Mouse (Mus musculus): ENCODE results near the gene Npcd. TPM values are rescaled to one million over a fixed set of nuclear protein-coding genes. Genes with fewer than 3 reads are reported as not detected.

The Npcd gene
- polyA plus RNA-seq, 2 experiments: 0.99 to 1.7 TPM

DNA sequence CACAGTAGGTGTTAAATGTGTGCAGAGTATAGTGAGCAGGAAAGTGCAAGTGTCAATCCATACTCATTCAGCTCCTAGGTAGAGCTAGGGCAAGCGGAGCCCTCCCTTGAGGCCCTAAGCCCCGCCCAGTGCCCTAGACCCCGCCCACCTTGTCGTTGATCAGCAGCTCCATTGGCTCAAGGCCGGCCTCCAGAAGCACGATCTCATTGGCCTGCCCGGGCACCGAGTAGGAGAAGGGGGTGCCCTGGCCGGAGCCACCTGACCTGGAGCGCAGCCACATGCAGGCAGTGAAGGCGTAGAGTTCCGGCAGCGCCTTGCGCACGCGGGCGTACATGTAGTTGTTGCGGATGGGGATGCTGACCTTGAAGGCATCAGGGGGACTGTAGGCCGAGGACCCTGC is 41.6 kb downstream of the Npcd start:
- Histone ChIP-seq H3K27ac (replicated peaks; ENCODE audit: low read depth, low read length) (no peak overlapping the region), H3K4me2 (replicated peaks; ENCODE audit: low read depth, low read length, severe bottlenecking) (no peak overlapping the region), H3K4me3 (replicated peaks; ENCODE audit: low read length) (no peak overlapping the region), H3K36me3 (ENCODE audit: control insufficient read depth, insufficient read depth, low read length) (no peaks in the 10 kb centered on the region), H3K9ac (ENCODE audit: low read depth, low read length, severe bottlenecking) (no peak overlapping the region), H3K9me3 (ENCODE audit: control insufficient read depth, low read length) (no peaks in the 10 kb centered on the region), H3K27me3 (ENCODE audit: control insufficient read depth, insufficient read depth, low read length) (no peaks in the 10 kb centered on the region), H3K4me1 (ENCODE audit: control insufficient read depth, insufficient read depth, low read length) (no peaks in the 10 kb centered on the region)
- DNase-seq (ENCODE audit: low spot score) (no peak), ATAC-seq (ENCODE audit: low FRiP score, low read depth) (no peak)
- WGBS: 18% methylated on average over 19 of the region's 19 CpGs
- TF ChIP-seq POLR2A (IDR thresholded peaks at IDR 0.05; ENCODE audit: borderline replicate concordance, extremely low read depth, insufficient read depth, insufficient read length): no peak

GRCm38 (mm10) chr15:79791502-79791901 is 42.5 kb downstream of the Npcd start:
- WGBS: 2% methylated on average over 12 of the region's 12 CpGs
- no peaks in the 10 kb centered on the region for H3K4me1 ChIP-seq (ENCODE audit: control insufficient read depth, insufficient read depth, low read length)
- ATAC-seq (ENCODE audit: low FRiP score, low read depth) (no peak), DNase-seq (ENCODE audit: low spot score) (peak; percentile 83)
- no peak overlapping the region for H3K27ac ChIP-seq (replicated peaks; ENCODE audit: low read depth, low read length)
- no peak overlapping the region for H3K4me3 ChIP-seq (replicated peaks; ENCODE audit: low read length)
- H3K9me3 ChIP-seq (ENCODE audit: control insufficient read depth, low read length): no peaks in the 10 kb centered on the region
- H3K36me3 ChIP-seq (ENCODE audit: control insufficient read depth, insufficient read depth, low read length): no peaks in the 10 kb centered on the region
- H3K9ac ChIP-seq (ENCODE audit: low read depth, low read length, severe bottlenecking): no peak overlapping the region
- no peaks in the 10 kb centered on the region for H3K27me3 ChIP-seq (ENCODE audit: control insufficient read depth, insufficient read depth, low read length)
- no peak for TF ChIP-seq POLR2A (IDR thresholded peaks at IDR 0.05; ENCODE audit: borderline replicate concordance, extremely low read depth, insufficient read depth, insufficient read length)
- H3K4me2 ChIP-seq (replicated peaks; ENCODE audit: low read depth, low read length, severe bottlenecking): no peak overlapping the region

DNA sequence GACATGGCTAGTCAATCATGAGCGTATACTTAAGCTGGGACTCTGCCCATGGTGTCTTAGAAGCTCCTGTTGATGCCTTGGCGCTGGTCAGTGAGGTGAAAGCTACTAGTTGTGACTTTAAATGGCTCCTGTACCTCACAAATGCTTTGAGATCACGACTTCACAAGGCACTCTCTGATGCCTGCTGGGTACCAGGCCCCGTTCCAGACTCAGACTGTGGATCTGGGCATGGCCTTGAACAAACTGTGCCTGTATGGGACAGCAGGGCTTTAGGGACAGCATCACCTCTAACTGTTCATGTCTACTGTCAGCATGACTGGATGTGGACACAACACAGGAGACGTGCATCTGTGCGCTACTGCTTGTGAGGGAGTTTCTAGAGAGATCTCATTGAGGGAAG is 43.1 kb downstream of the Npcd start:
- DNase-seq (ENCODE audit: low spot score) (no peak), ATAC-seq (ENCODE audit: low FRiP score, low read depth) (no peak)
- Histone ChIP-seq H3K4me1 (ENCODE audit: control insufficient read depth, insufficient read depth, low read length) (no peaks in the 10 kb centered on the region), H3K4me3 (replicated peaks; ENCODE audit: low read length) (no peak overlapping the region), H3K27ac (replicated peaks; ENCODE audit: low read depth, low read length) (no peak overlapping the region), H3K9me3 (ENCODE audit: control insufficient read depth, low read length) (no peaks in the 10 kb centered on the region), H3K36me3 (ENCODE audit: control insufficient read depth, insufficient read depth, low read length) (no peaks in the 10 kb centered on the region), H3K4me2 (replicated peaks; ENCODE audit: low read depth, low read length, severe bottlenecking) (no peak overlapping the region), H3K27me3 (ENCODE audit: control insufficient read depth, insufficient read depth, low read length) (no peaks in the 10 kb centered on the region), H3K9ac (ENCODE audit: low read depth, low read length, severe bottlenecking) (no peak overlapping the region)
- WGBS: 80% methylated on average over 6 of the region's 6 CpGs
- no peak for TF ChIP-seq POLR2A (IDR thresholded peaks at IDR 0.05; ENCODE audit: borderline replicate concordance, extremely low read depth, insufficient read depth, insufficient read length)

DNA sequence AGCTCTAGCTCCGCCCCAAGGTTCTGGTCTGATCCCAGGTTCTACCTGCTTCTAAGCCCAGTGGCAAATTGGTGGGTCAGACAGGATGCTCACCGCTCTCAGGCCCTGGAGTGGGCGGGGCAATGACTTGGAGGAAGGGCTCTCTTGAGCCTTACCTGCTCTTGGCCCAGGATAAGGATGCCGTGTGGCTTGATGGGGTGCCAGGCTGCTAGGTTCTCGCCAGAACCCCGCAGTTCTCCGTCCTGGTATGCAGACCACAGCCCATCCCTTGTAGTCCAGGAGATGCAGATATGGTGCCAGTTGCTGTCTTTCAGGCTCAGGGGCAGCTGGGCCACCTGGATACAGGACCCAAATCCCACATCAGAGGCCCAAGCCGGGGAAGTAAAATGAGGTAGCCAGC is 43.9 kb downstream of the Npcd start:
- H3K27me3 ChIP-seq (ENCODE audit: control insufficient read depth, insufficient read depth, low read length): no peaks in the 10 kb centered on the region
- WGBS: 50% methylated on average over 8 of the region's 8 CpGs

GRCm38 (mm10) chr15:79787815-79788214 is 46.2 kb downstream of the Npcd start:
- DNase-seq (ENCODE audit: low spot score) (no peak), ATAC-seq (ENCODE audit: low FRiP score, low read depth) (no peak)
- Histone ChIP-seq H3K9ac (ENCODE audit: low read depth, low read length, severe bottlenecking) (no peak overlapping the region), H3K27ac (replicated peaks; ENCODE audit: low read depth, low read length) (no peak overlapping the region), H3K4me2 (replicated peaks; ENCODE audit: low read depth, low read length, severe bottlenecking) (no peak overlapping the region), H3K36me3 (ENCODE audit: control insufficient read depth, insufficient read depth, low read length) (no peaks in the 10 kb centered on the region), H3K4me3 (replicated peaks; ENCODE audit: low read length) (no peak overlapping the region), H3K9me3 (ENCODE audit: control insufficient read depth, low read length) (no peaks in the 10 kb centered on the region), H3K4me1 (ENCODE audit: control insufficient read depth, insufficient read depth, low read length) (no peaks in the 10 kb centered on the region), H3K27me3 (ENCODE audit: control insufficient read depth, insufficient read depth, low read length) (no peaks in the 10 kb centered on the region)
- WGBS: 67% methylated on average over 8 of the region's 8 CpGs
- TF ChIP-seq POLR2A (IDR thresholded peaks at IDR 0.05; ENCODE audit: borderline replicate concordance, extremely low read depth, insufficient read depth, insufficient read length): no peak

More for the DNA sequence above, 43.9 kb downstream of the Npcd start:
- no peak for ATAC-seq (ENCODE audit: low FRiP score, low read depth)
- H3K27ac ChIP-seq (replicated peaks; ENCODE audit: low read depth, low read length): no peak overlapping the region
- H3K9me3 ChIP-seq (ENCODE audit: control insufficient read depth, low read length): no peaks in the 10 kb centered on the region
- DNase-seq (ENCODE audit: low spot score): no peak
- no peak overlapping the region for H3K4me3 ChIP-seq (replicated peaks; ENCODE audit: low read length)
- no peaks in the 10 kb centered on the region for H3K36me3 ChIP-seq (ENCODE audit: control insufficient read depth, insufficient read depth, low read length)
- no peak for TF ChIP-seq POLR2A (IDR thresholded peaks at IDR 0.05; ENCODE audit: borderline replicate concordance, extremely low read depth, insufficient read depth, insufficient read length)
- H3K4me2 ChIP-seq (replicated peaks; ENCODE audit: low read depth, low read length, severe bottlenecking): no peak overlapping the region
- H3K9ac ChIP-seq (ENCODE audit: low read depth, low read length, severe bottlenecking): no peak overlapping the region
- no peaks in the 10 kb centered on the region for H3K4me1 ChIP-seq (ENCODE audit: control insufficient read depth, insufficient read depth, low read length)

DNA sequence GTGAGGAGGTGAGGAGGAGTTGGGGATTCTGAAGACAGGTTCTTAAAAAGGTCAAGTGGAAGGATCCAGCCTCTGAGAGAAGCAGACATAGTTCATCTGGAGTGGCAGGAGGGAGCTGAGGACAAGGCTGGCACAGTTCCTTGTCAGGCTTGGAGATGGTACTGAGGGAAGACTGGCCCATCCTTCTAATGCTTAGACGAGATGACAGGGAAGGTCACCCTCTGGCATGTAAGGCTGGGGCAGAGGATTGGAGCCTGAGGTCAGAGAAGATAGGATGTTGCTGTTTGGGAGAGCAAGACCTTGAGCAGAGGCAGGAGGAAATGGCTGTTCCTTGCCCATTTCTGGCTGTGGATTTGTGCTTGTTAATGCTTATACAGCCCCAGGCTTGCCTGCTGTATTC is 49.0 kb downstream of the Npcd start:
- Histone ChIP-seq H3K27me3 (ENCODE audit: control insufficient read depth, insufficient read depth, low read length) (no peaks in the 10 kb centered on the region), H3K9me3 (ENCODE audit: control insufficient read depth, low read length) (no peaks in the 10 kb centered on the region), H3K4me3 (replicated peaks; ENCODE audit: low read length) (no peak overlapping the region), H3K4me2 (replicated peaks; ENCODE audit: low read depth, low read length, severe bottlenecking) (no peak overlapping the region), H3K4me1 (ENCODE audit: control insufficient read depth, insufficient read depth, low read length) (no peaks in the 10 kb centered on the region), H3K9ac (ENCODE audit: low read depth, low read length, severe bottlenecking) (no peak overlapping the region), H3K36me3 (ENCODE audit: control insufficient read depth, insufficient read depth, low read length) (no peaks in the 10 kb centered on the region), H3K27ac (replicated peaks; ENCODE audit: low read depth, low read length) (no peak overlapping the region)
- no peak for TF ChIP-seq POLR2A (IDR thresholded peaks at IDR 0.05; ENCODE audit: borderline replicate concordance, extremely low read depth, insufficient read depth, insufficient read length)
- ATAC-seq (ENCODE audit: low FRiP score, low read depth) (no peak), DNase-seq (ENCODE audit: low spot score) (no peak)
- 67% methylated on average over 1 of the region's 1 CpGs for WGBS
